Mouse (Mus musculus) embryonic facial prominence, embryonic 10.5 days (tissue): ENCODE measurements around the gene Rnf31. TPM values are rescaled to one million over a fixed set of nuclear protein-coding genes. Genes with fewer than 3 reads are reported as not detected.

Experiments
- DNase-seq: peaks from one replicate; pipeline ENCODE4 v3.0.0-alpha.2; 2017; ENCODE audit warnings: low spot score
- H3K27ac ChIP-seq: fragments of 300-500 bp; sonication (generic); replicated peaks from 2 replicates; pipeline ENCODE4 v1.5.1; 2016; ENCODE audit warnings: mild to moderate bottlenecking
- H3K27me3 ChIP-seq: fragments of 300-500 bp; sonication (generic); replicated peaks from 2 replicates; pipeline ENCODE4 v1.6.1; 2016; ENCODE audit warnings: low read depth, mild to moderate bottlenecking; ENCODE audit not compliant: poor library complexity, severe bottlenecking
- H3K36me3 ChIP-seq: fragments of 300-500 bp; sonication (generic); replicated peaks from 2 replicates; pipeline ENCODE4 v1.6.1; 2016; ENCODE audit warnings: mild to moderate bottlenecking, moderate library complexity
- H3K4me1 ChIP-seq: fragments of 300-500 bp; sonication (generic); 2 replicates; pipeline ENCODE4 v1.6.1; 2016
- H3K4me3 ChIP-seq: fragments of 300-500 bp; sonication (generic); 2 replicates; pipeline ENCODE4 v1.5.1; 2016; ENCODE audit warnings: mild to moderate bottlenecking, moderate library complexity
- H3K9me3 ChIP-seq: fragments of 300-500 bp; sonication (generic); 2 replicates; pipeline ENCODE4 v1.6.1; 2016; ENCODE audit warnings: mild to moderate bottlenecking
- WGBS: fragments of 180-500 bp; shearing (Covaris S2); methylation state at CpG from one replicate; pipeline ENCODE4 v1.1.7; 2016; 5-methylcytosine and 5-hydroxymethylcytosine counted together
- polyA plus RNA-seq: library from polyadenylated mRNA; unstranded; fragments of >200 nt; fragmentation: Nextera tagmentation; extraction: Ambion mirVana; gene quantifications from 2 replicates; pipeline ENCODE4 v1.2.1, GENCODE M21; 2016

Rnf31 gene
- polyA plus RNA-seq, 1 experiment from 2014 or later = 18.6 TPM

DNA sequence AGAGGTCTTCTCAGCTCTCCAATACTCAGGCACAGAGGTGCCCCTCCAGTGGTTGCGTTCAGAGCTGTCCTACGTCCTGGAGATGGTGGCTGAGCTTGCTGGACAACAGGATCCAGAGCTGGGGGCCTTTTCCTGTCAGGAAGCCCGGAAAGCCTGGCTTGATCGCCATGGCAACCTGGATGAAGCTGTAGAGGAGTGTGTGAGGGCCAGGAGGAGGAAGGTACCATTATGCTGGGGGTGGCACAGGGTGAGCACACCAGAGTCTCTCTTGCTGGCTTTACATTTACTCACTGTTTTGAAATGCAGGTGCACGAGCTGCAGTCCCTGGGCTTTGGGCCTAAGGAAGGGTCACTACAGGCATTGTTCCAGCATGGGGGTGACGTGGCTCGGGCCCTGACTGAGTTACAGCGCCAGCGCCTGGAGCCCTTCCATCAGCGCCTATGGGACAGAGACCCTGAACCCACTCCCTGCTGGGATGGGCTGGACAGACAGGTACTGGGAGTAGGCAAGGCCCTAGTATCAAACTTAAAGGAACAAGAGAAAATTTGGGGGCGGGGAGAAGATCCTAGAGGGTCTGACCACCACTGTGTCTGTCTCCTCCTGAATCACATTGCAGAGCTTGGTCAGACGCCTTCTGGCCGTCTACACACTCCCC, 4.7 kb downstream of the Rnf31 start:
- peaks cover 18% of the 10 kb centered on the region for H3K4me1 ChIP-seq
- H3K4me3 ChIP-seq = no peak overlapping the region
- WGBS = 86% methylated on average over 13 of the region's 13 CpGs
- DNase-seq = no peak
- H3K36me3 ChIP-seq = peaks cover 82% of the 10 kb centered on the region
- H3K27ac ChIP-seq = no peak overlapping the region
- H3K27me3 ChIP-seq = no peaks in the 10 kb centered on the region
- H3K9me3 ChIP-seq = no peaks in the 10 kb centered on the region

- no peak for DNase-seq
- 94% methylated on average over 21 of the region's 21 CpGs for WGBS
- Histone ChIP-seq H3K27ac (no peak overlapping the region), H3K9me3 (no peaks in the 10 kb centered on the region), H3K4me1 (peaks cover 10% of the 10 kb centered on the region), H3K27me3 (no peaks in the 10 kb centered on the region), H3K36me3 (peaks cover 100% of the 10 kb centered on the region), H3K4me3 (no peak overlapping the region)
Measured at GRCm38 (mm10) chr14:55598521-55599390, 7.2 kb downstream of the Rnf31 start.

- 89% methylated on average over 7 of the region's 7 CpGs for WGBS
- H3K4me3 ChIP-seq = peak within 1 kb of the TSS; percentile 46
- no peaks in the 10 kb centered on the region for H3K9me3 ChIP-seq
- H3K27ac ChIP-seq = peak within 1 kb of the TSS; percentile 74
- H3K36me3 ChIP-seq = peaks cover 95% of the 10 kb centered on the region
- H3K27me3 ChIP-seq = no peaks in the 10 kb centered on the region
- peaks cover 20% of the 10 kb centered on the region for H3K4me1 ChIP-seq
- DNase-seq = no peak
Measured at GRCm38 (mm10) chr14:55603271-55603632, 11.7 kb downstream of the Rnf31 start, which contains the start of gene Irf9. TSS of gene Irf9 (plus strand) at chr14:55603571.

DNA sequence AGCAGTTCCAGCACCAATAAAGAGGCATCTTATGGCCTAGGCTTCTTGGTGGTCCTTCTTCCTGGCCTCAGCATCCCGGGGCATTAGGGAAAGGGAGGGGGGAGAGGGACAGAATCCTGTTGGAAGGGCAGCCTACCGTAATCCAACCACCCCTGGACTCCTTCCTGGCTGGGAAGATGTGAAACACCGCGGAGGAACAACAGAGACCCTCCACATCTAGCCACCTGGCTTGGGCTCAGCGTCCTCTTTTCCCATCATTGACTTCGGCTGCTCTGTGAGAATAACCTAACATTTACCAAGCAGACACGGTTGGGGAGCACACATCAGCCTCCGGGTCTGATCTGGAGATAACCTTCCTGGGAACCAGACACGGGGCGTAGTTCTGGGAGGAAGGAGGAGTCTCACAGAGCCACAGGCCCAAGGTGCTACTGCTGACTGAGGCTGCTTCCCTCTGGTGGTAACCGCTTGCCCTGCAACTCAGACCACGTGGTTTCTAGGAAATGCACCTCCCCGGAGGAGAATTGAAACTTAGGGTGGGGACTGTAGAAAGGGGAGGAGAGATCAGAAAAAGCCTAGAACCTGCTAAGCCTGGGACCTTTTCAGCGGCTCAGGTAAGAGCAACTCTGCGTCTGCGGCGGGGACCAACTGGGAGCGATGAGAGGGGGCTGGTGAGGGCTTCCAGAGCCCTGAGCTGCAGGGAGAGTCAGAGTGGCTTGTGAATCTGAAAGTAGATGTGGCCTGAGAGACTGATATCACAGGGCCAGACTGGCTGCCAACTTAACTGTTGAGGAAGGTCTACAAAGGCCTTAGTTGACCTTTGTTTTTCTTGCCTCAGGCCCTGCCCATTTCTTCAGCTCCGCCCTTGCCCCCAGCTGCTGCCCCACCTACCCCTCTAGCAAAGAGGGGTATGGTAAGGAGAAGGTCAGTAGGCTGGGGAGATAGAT, 12.4 kb downstream of the Rnf31 start:
- H3K27ac ChIP-seq = peak overlapping the region; percentile 74
- peaks cover 95% of the 10 kb centered on the region for H3K36me3 ChIP-seq
- H3K4me1 ChIP-seq = peaks cover 20% of the 10 kb centered on the region
- H3K9me3 ChIP-seq = no peaks in the 10 kb centered on the region
- whole genome bisulfite sequencing = 19% methylated on average over 19 of the region's 19 CpGs
- peak; percentile 87 for DNase-seq
- H3K27me3 ChIP-seq = no peaks in the 10 kb centered on the region
- peak overlapping the region; percentile 46 for H3K4me3 ChIP-seq

DNA sequence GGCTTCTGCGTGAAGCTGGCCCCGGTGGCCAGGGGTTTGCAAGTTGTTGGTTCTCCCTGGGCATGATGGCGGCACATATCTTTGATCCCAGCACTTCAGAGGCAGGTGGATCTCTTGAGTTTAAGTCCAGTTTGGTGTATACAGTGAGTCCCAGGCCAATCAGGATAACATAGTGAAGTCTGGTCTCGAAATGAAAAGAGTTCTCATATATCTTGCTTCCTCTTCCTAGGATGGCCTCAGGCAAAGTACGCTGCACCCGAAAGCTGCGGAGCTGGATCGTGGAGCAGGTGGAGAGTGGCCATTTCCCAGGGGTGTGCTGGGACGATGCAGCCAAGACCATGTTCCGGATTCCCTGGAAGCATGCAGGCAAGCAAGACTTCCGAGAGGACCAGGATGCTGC, 13.3 kb downstream of the Rnf31 start:
- no peaks in the 10 kb centered on the region for H3K27me3 ChIP-seq
- no peak for DNase-seq
- peak overlapping the region; percentile 46; the same call in 1 of the 2 replicates for H3K4me3 ChIP-seq
- peaks cover 95% of the 10 kb centered on the region for H3K36me3 ChIP-seq
- H3K27ac ChIP-seq = no peak overlapping the region
- no peaks in the 10 kb centered on the region for H3K9me3 ChIP-seq
- WGBS = 90% methylated on average over 11 of the region's 11 CpGs
- peaks cover 20% of the 10 kb centered on the region for H3K4me1 ChIP-seq

DNA sequence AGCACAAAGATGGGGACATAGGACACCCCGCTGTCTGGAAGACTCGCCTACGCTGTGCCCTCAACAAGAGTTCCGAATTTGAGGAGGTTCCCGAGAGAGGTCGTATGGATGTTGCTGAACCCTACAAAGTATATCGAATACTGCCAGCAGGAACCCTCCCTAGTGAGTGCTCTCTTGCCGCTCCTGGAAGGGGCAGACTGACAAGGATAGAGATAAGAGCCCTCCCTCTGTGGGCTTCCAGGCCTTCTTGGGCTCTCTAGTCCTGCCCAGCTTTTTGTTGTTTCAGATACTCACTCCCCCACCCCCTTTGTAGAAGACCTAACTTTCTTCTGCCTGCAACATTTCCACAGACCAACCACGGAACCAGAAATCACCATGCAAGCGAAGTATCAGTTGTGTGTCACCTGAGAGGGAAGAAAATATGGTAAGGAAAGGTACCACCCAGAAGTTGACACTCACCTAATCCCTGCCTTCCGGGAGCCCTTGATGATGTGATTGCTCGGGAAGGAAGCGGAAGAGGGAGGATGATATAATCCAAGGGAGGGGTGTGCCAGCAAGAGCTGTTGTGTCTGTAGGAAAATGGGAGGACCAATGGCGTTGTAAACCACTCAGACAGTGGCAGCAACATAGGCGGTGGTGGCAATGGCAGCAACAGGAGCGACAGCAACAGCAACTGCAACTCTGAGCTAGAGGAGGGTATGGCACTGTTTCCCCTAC, 14.4 kb downstream of the Rnf31 start:
- no peak overlapping the region for H3K27ac ChIP-seq
- H3K4me3 ChIP-seq = no peak overlapping the region
- no peaks in the 10 kb centered on the region for H3K27me3 ChIP-seq
- H3K36me3 ChIP-seq = peaks cover 89% of the 10 kb centered on the region
- no peaks in the 10 kb centered on the region for H3K9me3 ChIP-seq
- DNase-seq = no peak
- peaks cover 20% of the 10 kb centered on the region for H3K4me1 ChIP-seq
- WGBS = 93% methylated on average over 16 of the region's 16 CpGs

DNA sequence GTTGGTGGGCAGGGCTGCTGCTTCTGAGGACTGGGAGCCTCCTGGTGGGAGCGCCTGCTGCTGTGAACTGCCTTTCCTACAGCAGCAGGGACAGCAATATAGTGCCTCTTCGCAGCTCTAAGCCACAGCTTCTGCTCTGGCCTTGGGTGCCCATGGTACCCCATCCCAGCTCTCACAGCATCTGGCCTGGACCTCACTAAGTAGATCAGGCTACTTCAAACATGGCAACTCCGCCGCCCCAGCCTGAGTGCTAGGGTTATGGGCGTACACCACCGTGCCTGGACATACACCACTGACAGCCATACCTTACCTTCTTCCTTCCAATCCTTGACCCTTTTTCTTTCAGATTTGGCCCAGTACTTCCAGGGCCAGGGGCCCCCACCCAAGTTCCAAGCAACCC, 16.8 kb downstream of the Rnf31 start:
- Histone ChIP-seq H3K27ac (no peak overlapping the region), H3K9me3 (no peaks in the 10 kb centered on the region), H3K4me1 (peaks cover 14% of the 10 kb centered on the region), H3K27me3 (no peaks in the 10 kb centered on the region), H3K4me3 (no peak overlapping the region), H3K36me3 (peaks cover 65% of the 10 kb centered on the region)
- no peak for DNase-seq
- 92% methylated on average over 6 of the region's 6 CpGs for whole genome bisulfite sequencing

DNA sequence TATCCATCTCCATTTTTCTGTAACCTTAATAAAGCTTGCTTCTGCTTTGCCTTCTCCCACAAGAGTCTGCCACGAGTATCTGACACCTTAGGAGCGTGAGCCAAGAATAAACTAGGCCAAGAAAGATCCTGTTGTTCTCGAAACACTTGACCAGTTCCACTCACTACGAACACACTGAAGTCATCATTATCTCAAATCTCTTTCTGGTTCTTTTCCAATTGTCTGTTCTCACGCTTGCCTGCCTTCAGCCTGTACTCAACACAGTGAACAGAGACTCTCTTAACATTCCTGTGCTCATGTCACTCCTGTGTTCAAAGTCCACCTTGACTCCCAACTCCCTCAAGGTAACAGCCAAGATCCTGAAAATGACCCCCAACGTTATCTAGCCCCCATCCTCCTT, 21.8 kb downstream of the Rnf31 start:
- Histone ChIP-seq H3K27ac (no peak overlapping the region), H3K4me1 (peaks cover 12% of the 10 kb centered on the region; the same call in 1 of the 2 replicates), H3K4me3 (no peak overlapping the region), H3K36me3 (peaks cover 20% of the 10 kb centered on the region), H3K9me3 (no peaks in the 10 kb centered on the region), H3K27me3 (no peaks in the 10 kb centered on the region)
- no peak for DNase-seq
- WGBS = 76% methylated on average over 6 of the region's 6 CpGs

DNA sequence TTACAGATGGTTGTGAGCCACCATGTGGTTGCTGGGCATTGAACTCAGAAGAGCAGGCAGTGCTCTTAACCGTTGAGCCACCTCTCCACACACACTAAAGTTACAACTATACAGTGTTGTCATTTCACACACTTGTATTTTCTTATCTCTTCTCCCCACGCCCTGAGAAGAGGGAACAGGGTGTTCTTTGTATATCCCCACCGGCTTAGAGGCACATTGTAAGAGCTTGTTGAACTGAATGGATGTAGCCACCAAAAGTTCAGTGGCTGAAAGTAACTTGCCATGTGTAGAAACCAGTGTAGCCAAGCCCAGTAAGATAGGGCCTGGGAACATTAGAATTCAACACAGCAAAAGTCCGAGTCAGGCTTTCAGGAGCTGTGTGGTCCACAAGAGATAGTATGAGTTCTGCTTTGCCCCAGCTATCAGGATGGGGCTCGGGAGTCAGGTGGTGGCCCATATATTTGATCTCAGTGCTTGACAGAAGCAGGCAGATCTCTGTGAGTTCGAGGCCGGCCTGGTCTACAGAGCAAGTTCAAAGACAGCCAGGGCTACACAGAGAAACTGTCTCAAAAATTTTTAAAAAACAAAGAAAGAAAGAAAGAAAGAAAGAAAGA, 23.2 kb downstream of the Rnf31 start:
- Histone ChIP-seq H3K9me3 (no peaks in the 10 kb centered on the region), H3K4me3 (no peak overlapping the region), H3K4me1 (peaks cover 20% of the 10 kb centered on the region; the same call in 1 of the 2 replicates), H3K27me3 (peaks cover 6% of the 10 kb centered on the region; the same call in 1 of the 2 replicates), H3K36me3 (peaks cover 7% of the 10 kb centered on the region), H3K27ac (no peak overlapping the region)
- no peak for DNase-seq
- 80% methylated on average over 7 of the region's 7 CpGs for WGBS

DNA sequence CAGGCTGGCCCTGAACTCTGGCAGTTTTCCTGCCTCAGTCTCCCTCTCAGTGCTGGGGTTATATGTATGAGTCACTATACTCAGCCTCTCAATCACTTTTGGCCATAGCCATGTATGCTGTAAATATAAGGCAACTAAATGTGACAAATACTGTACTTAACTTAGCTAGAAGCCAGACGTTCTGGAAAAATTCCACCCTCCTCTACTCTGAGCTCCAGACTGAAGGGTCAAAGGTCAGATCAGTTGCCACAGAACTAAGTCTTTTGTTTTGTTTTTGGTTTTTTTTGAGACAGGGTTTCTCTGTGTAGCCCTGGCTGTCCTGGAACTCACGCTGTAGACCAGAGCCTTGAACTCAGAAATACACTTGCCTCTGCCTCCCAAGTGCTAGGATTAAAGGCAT, 24.4 kb downstream of the Rnf31 start:
- no peaks in the 10 kb centered on the region for H3K9me3 ChIP-seq
- H3K27ac ChIP-seq = no peak overlapping the region
- H3K4me3 ChIP-seq = no peak overlapping the region
- 33% methylated on average over 2 of the region's 2 CpGs for WGBS
- H3K36me3 ChIP-seq = no peaks in the 10 kb centered on the region
- H3K4me1 ChIP-seq = peaks cover 20% of the 10 kb centered on the region; the same call in 1 of the 2 replicates
- H3K27me3 ChIP-seq = peaks cover 9% of the 10 kb centered on the region; the same call in 1 of the 2 replicates
- no peak for DNase-seq

- no peak for DNase-seq
- Histone ChIP-seq H3K4me1 (peaks cover 20% of the 10 kb centered on the region; the same call in 1 of the 2 replicates), H3K36me3 (no peaks in the 10 kb centered on the region), H3K9me3 (no peaks in the 10 kb centered on the region), H3K4me3 (no peak overlapping the region), H3K27ac (no peak overlapping the region), H3K27me3 (peaks cover 9% of the 10 kb centered on the region; the same call in 1 of the 2 replicates)
- 87% methylated on average over 2 of the region's 2 CpGs for WGBS
Measured at GRCm38 (mm10) chr14:55616844-55617243, 25.3 kb downstream of the Rnf31 start.
